Mouse (Mus musculus) kidney, embryonic 16.5 days (tissue): ENCODE data around the gene Dyrk3. TPM values are rescaled to one million over a fixed set of nuclear protein-coding genes. Genes with fewer than 3 reads are reported as not detected.

Source experiments
- ATAC-seq: fragments of 200-750 bp; cut with Nextera tagmentation; 2 replicates; pipeline ENCODE4 v1.8.0; 2017; ENCODE audit warnings: moderate TSS enrichment; ENCODE audit not compliant: low FRiP score, low TSS enrichment
- H3K27ac ChIP-seq: fragments of 300-500 bp; sonication (generic); 2 replicates; pipeline ENCODE4 v1.5.1; 2014; ENCODE audit warnings: low read length
- H3K27me3 ChIP-seq: fragments of 300-500 bp; sonication (generic); 2 replicates; pipeline ENCODE4 v1.6.1; 2014; ENCODE audit warnings: low read length, control low read depth, mixed read lengths; ENCODE audit not compliant: insufficient read depth
- H3K36me3 ChIP-seq: fragments of 300-500 bp; sonication (generic); 2 replicates; pipeline ENCODE4 v1.6.1; 2014; ENCODE audit warnings: low read length, control low read depth, mixed read lengths; ENCODE audit not compliant: insufficient read depth
- H3K4me1 ChIP-seq: fragments of 300-500 bp; sonication (generic); 2 replicates; pipeline ENCODE4 v1.6.1; 2014; ENCODE audit warnings: low read length, control low read depth, mixed read lengths; ENCODE audit not compliant: insufficient read depth
- H3K4me2 ChIP-seq: fragments of 300-500 bp; sonication (generic); replicated peaks from 2 replicates; pipeline ENCODE4 v1.6.1; 2014; ENCODE audit warnings: low read depth, low read length
- H3K4me3 ChIP-seq: fragments of 300-500 bp; sonication (generic); 2 replicates; pipeline ENCODE4 v1.5.1; 2014; ENCODE audit warnings: mild to moderate bottlenecking, low read length
- H3K9ac ChIP-seq: fragments of 300-500 bp; sonication (generic); replicated peaks from 2 replicates; pipeline ENCODE4 v1.6.1; 2014; ENCODE audit warnings: low read length
- H3K9me3 ChIP-seq: fragments of 300-500 bp; sonication (generic); 2 replicates; pipeline ENCODE4 v1.6.1; 2016; ENCODE audit warnings: low read length, control low read depth
- WGBS: fragments of 180-500 bp; shearing (Covaris S2); extraction: QIAGEN DNeasy Blood & Tissue Kit; methylation state at CpG from one replicate; pipeline ENCODE4 v1.1.7; 2014; 5-methylcytosine and 5-hydroxymethylcytosine counted together
- polyA plus RNA-seq: library from polyadenylated mRNA; unstranded; fragments of >200 nt; fragmentation: Nextera tagmentation; extraction: Ambion mirVana; gene quantifications from 2 replicates; pipeline ENCODE4 v1.2.1, GENCODE M21; 2015

The Dyrk3 gene
- polyA plus RNA-seq, 1 experiment from 2014 or later = 6.1 TPM

DNA sequence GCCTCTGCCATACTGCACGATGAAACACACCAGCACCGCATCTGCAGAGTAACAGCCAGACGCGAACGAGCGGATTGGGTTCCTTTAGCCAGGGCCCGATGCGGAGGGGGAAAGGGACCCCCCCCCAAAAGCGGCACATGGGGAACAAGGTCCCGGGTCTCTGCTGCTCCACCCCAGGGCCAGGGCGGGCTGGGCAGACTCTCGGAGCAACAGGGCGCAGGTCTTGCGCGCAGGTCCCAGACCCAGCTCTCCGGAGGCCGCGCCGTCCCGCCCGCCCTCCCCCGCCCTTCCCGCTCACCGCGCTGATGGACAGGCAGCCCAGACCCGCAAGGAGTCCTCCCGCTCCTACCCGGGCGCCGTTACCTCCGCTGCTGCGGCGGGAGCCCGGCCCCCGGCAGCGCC is 422 bp downstream of the Dyrk3 start:
- peak; percentile 81 for ATAC-seq
- Histone ChIP-seq H3K9me3 (no peaks in the 10 kb centered on the region), H3K27ac (peak overlapping the region; percentile 94), H3K9ac (peak overlapping the region; percentile 80), H3K27me3 (no peaks in the 10 kb centered on the region), H3K4me1 (peaks cover 24% of the 10 kb centered on the region), H3K4me2 (peak overlapping the region; percentile 89), H3K36me3 (no peaks in the 10 kb centered on the region), H3K4me3 (peak overlapping the region; percentile 82)
- under 1% methylated on average over 27 of the region's 36 CpGs for WGBS

- Histone ChIP-seq H3K27me3 (no peaks in the 10 kb centered on the region), H3K4me2 (peak overlapping the region; percentile 89), H3K9me3 (no peaks in the 10 kb centered on the region), H3K9ac (peak overlapping the region; percentile 22; the same call in 1 of the 2 replicates), H3K27ac (no peak overlapping the region), H3K4me1 (peaks cover 24% of the 10 kb centered on the region), H3K4me3 (peak overlapping the region; percentile 82), H3K36me3 (no peaks in the 10 kb centered on the region)
- ATAC-seq = no peak
- WGBS = 32% methylated on average over 5 of the region's 5 CpGs
Measured at GRCm38 (mm10) chr1:131137111-131137510, 1.0 kb downstream of the Dyrk3 start.

GRCm38 (mm10) chr1:131135960-131136629 is 2.0 kb downstream of the Dyrk3 start:
- H3K9ac ChIP-seq = no peak overlapping the region
- no peaks in the 10 kb centered on the region for H3K27me3 ChIP-seq
- no peak overlapping the region for H3K4me3 ChIP-seq
- no peaks in the 10 kb centered on the region for H3K36me3 ChIP-seq
- peaks cover 24% of the 10 kb centered on the region for H3K4me1 ChIP-seq
- no peak overlapping the region for H3K27ac ChIP-seq
- 79% methylated on average over 10 of the region's 10 CpGs for WGBS
- no peak overlapping the region for H3K4me2 ChIP-seq
- no peaks in the 10 kb centered on the region for H3K9me3 ChIP-seq
- ATAC-seq = no peak

GRCm38 (mm10) chr1:131134942-131135522 is 3.1 kb downstream of the Dyrk3 start:
- 54% methylated on average over 8 of the region's 8 CpGs for WGBS

DNA sequence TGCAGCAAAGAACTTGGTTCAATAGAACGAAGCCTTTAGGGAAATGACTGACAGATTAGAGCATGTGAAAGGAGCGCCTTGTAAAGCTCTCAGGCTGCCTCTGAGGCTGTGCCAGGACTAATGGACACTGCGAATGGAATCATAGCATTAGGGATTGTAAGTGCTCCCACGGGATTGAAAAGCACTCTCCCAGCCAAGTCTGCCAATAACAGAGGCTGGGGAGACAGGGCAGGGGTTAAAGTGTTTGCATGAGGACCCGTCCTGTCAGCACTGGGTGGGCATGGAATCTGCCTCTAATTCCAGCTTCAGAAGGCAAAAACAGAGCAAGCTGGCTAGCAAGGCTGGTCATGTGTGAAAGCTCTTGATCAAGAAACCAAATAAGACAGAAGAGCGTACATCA is 3.9 kb downstream of the Dyrk3 start:
- Histone ChIP-seq H3K9ac (no peak overlapping the region), H3K27me3 (no peaks in the 10 kb centered on the region), H3K27ac (no peak overlapping the region), H3K4me1 (peaks cover 21% of the 10 kb centered on the region), H3K9me3 (no peaks in the 10 kb centered on the region), H3K4me2 (no peak overlapping the region), H3K36me3 (peaks cover 9% of the 10 kb centered on the region), H3K4me3 (no peak overlapping the region)
- WGBS = 60% methylated on average over 6 of the region's 6 CpGs
- ATAC-seq = no peak

More at GRCm38 (mm10) chr1:131134942-131135522, 3.1 kb downstream of the Dyrk3 start:
- Histone ChIP-seq H3K27me3 (no peaks in the 10 kb centered on the region), H3K27ac (no peak overlapping the region), H3K4me2 (no peak overlapping the region), H3K9me3 (no peaks in the 10 kb centered on the region), H3K4me1 (peaks cover 24% of the 10 kb centered on the region), H3K9ac (no peak overlapping the region), H3K36me3 (peaks cover 1% of the 10 kb centered on the region), H3K4me3 (no peak overlapping the region)
- ATAC-seq = no peak

- no peaks in the 10 kb centered on the region for H3K27me3 ChIP-seq
- ATAC-seq = no peak
- H3K27ac ChIP-seq = no peak overlapping the region
- H3K9me3 ChIP-seq = no peaks in the 10 kb centered on the region
- peaks cover 16% of the 10 kb centered on the region for H3K36me3 ChIP-seq
- H3K4me1 ChIP-seq = no peaks in the 10 kb centered on the region
- H3K4me3 ChIP-seq = no peak overlapping the region
- H3K4me2 ChIP-seq = no peak overlapping the region
- WGBS = 63% methylated on average over 11 of the region's 11 CpGs
- no peak overlapping the region for H3K9ac ChIP-seq
Measured at GRCm38 (mm10) chr1:131125987-131126744, 12.0 kb downstream of the Dyrk3 start.

DNA sequence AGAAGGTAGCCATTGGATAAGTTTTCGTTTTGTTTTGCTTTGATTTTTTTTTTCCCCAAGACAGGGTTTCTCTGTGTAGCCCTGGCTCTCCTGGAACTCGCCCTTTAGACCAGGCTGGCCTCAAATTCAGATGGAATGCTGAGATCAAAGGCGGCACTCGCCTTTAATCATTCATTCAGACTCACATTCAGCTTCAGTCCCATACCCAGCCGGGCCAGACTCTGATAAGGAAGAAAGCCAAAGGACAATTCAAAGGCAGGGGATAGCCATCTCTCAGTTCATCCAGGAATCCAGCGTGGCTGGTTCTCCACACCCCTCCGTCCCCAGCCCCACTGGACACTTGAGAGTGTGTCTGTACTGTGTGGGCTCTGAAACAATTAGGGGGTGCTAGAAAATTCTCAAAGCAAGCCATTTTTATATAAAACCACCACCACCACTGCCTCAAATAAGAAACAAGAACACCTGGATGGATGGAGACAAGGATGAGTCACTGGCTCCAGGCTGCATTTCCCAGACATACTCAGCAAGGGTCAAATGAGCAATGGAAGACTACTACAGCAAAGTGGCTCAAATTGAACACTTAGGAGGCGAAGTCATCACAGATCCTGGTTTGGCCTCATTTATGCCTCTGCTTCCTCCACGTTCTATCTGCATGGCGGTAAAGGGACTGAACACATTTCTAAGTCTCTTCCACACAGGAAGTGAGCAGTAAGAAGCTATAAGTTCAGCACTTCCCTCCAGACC is 14.4 kb downstream of the Dyrk3 start:
- Histone ChIP-seq H3K27ac (no peak overlapping the region), H3K4me3 (no peak overlapping the region), H3K27me3 (no peaks in the 10 kb centered on the region), H3K9me3 (no peaks in the 10 kb centered on the region), H3K9ac (0 out of 2 replicates have a peak overlapping the region, but pooled peaks have one; percentile 3), H3K4me1 (0 out of 2 replicates have a peak, but pooled peaks cover 7% of the 10 kb centered on the region), H3K36me3 (peaks cover 2% of the 10 kb centered on the region), H3K4me2 (no peak overlapping the region)
- no peak for ATAC-seq
- 58% methylated on average over 10 of the region's 10 CpGs for WGBS

GRCm38 (mm10) chr1:131121987-131122386 is 16.2 kb downstream of the Dyrk3 start:
- Histone ChIP-seq H3K4me1 (0 out of 2 replicates have a peak, but pooled peaks cover 7% of the 10 kb centered on the region), H3K4me2 (no peak overlapping the region), H3K9me3 (no peaks in the 10 kb centered on the region), H3K27me3 (no peaks in the 10 kb centered on the region), H3K4me3 (no peak overlapping the region), H3K27ac (no peak overlapping the region), H3K36me3 (no peaks in the 10 kb centered on the region), H3K9ac (no peak overlapping the region)
- ATAC-seq = no peak
- 44% methylated on average over 3 of the region's 3 CpGs for WGBS

GRCm38 (mm10) chr1:131119026-131119425 is 19.1 kb downstream of the Dyrk3 start:
- H3K4me2 ChIP-seq = no peak overlapping the region
- no peak overlapping the region for H3K27ac ChIP-seq
- WGBS = 72% methylated on average over 2 of the region's 2 CpGs
- H3K36me3 ChIP-seq = no peaks in the 10 kb centered on the region
- no peaks in the 10 kb centered on the region for H3K9me3 ChIP-seq
- H3K9ac ChIP-seq = no peak overlapping the region
- H3K4me1 ChIP-seq = 0 out of 2 replicates have a peak, but pooled peaks cover 7% of the 10 kb centered on the region
- no peaks in the 10 kb centered on the region for H3K27me3 ChIP-seq
- no peak overlapping the region for H3K4me3 ChIP-seq
- no peak for ATAC-seq
